Mouse (Mus musculus) heart, embryonic 14.5 days (tissue): Measurements from ENCODE around the gene Bmt2. TPM values are rescaled to one million over a fixed set of nuclear protein-coding genes. Genes with fewer than 3 reads are reported as not detected.

ENCODE experiments used
- ATAC-seq: fragments of 200-750 bp; cut with Nextera tagmentation; 2 replicates; pipeline ENCODE4 v1.8.0; 2017; ENCODE audit warnings: low read depth, moderate TSS enrichment; ENCODE audit not compliant: insufficient number of reproducible peaks, insufficient read depth, low FRiP score
- H3K27ac ChIP-seq, 2 experiments: fragments of 200-500 bp in 1 of 2; fragments of 300-500 bp in 1 of 2; sonication (generic) in 1 of 2; replicated peaks in 1 of 2; 2 replicates each; pipeline ENCODE4 v1.5.1; 2012 to 2014; ENCODE audit warnings: low read depth in 2 of 2, low read length in 2 of 2, control low read depth in 1 of 2, mild to moderate bottlenecking in 1 of 2, mixed read lengths in 1 of 2; ENCODE audit not compliant: control insufficient read depth in 1 of 2, insufficient read depth in 1 of 2
- H3K27me3 ChIP-seq: fragments of 300-500 bp; sonication (generic); 2 replicates; pipeline ENCODE4 v1.6.1; 2014; ENCODE audit warnings: mild to moderate bottlenecking, low read length, control low read depth; ENCODE audit not compliant: control insufficient read depth, insufficient read depth
- H3K36me3 ChIP-seq: fragments of 300-500 bp; sonication (generic); 2 replicates; pipeline ENCODE4 v1.6.1; 2014; ENCODE audit warnings: mild to moderate bottlenecking, control low read depth, low read length, mixed read lengths; ENCODE audit not compliant: control insufficient read depth, insufficient read depth
- H3K4me1 ChIP-seq, 2 experiments: fragments of 200-500 bp in 1 of 2; fragments of 300-500 bp in 1 of 2; sonication (generic) in 1 of 2; 2 replicates each; pipeline ENCODE4 v1.6.1; 2012 to 2014; ENCODE audit warnings: low read length in 2 of 2, control low read depth in 1 of 2, mixed read lengths in 1 of 2; ENCODE audit not compliant: control insufficient read depth in 2 of 2, insufficient read depth in 2 of 2
- H3K4me2 ChIP-seq: fragments of 300-500 bp; sonication (generic); 2 replicates; pipeline ENCODE4 v1.6.1; 2014; ENCODE audit warnings: mild to moderate bottlenecking, low read length
- H3K4me3 ChIP-seq, 2 experiments: fragments of 200-500 bp in 1 of 2; fragments of 300-500 bp in 1 of 2; sonication (generic) in 1 of 2; 2 replicates each; pipeline ENCODE4 v1.5.1; 2012 to 2014; ENCODE audit warnings: low read length in 2 of 2, mild to moderate bottlenecking in 2 of 2, control low read depth in 1 of 2, low read depth in 1 of 2, moderate library complexity in 1 of 2; ENCODE audit not compliant: control insufficient read depth in 1 of 2, insufficient read depth in 1 of 2
- H3K9ac ChIP-seq: fragments of 300-500 bp; sonication (generic); 2 replicates; pipeline ENCODE4 v1.6.1; 2014; ENCODE audit warnings: mild to moderate bottlenecking, low read length
- H3K9me3 ChIP-seq: fragments of 300-500 bp; sonication (generic); 2 replicates; pipeline ENCODE4 v1.6.1; 2016; ENCODE audit warnings: low read length, control low read depth; ENCODE audit not compliant: control insufficient read depth
- WGBS: fragments of 180-500 bp; shearing (Covaris S2); extraction: QIAGEN DNeasy Blood & Tissue Kit; methylation state at CpG from one replicate; pipeline ENCODE4 v1.1.7; 2014; 5-methylcytosine and 5-hydroxymethylcytosine counted together
- polyA plus RNA-seq: library from polyadenylated mRNA; unstranded; fragments of >200 nt; fragmentation: Nextera tagmentation; extraction: Ambion mirVana; gene quantifications from 2 replicates; pipeline ENCODE4 v1.2.1, GENCODE M21; 2014

Bmt2 gene
- polyA plus RNA-seq, 1 experiment from 2014 or later = 23.4 TPM

DNA sequence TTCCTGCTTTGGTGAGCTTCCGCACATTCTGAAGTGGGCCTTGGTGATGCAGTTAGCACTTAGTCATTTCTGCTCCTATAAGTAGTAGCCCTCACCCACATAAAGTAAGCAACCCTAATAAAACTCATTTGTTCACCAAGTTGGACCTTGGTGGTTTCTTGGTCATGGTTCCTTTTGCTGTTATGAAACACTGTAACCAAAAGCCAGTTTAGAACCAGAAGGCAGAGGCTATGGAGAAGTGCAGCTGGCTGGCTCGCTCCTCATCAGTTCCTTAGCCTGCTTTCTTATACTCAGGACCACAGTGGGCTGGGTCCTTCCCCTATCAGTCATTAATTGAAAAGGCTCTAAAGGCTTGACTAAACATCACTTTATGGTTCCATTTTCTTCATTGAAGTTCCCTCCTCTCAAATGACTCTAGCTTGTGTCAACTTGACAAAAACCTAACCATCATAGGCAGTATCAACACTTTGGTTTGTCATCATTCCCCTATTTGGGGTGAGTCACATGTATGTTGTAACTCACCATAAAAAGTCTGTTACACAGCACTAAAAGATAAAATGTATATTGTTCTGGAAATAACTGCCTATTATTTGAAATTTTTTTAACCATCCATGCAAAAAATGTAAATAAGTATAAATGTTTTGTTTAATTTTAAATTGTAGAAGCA, 6.3 kb upstream of the Bmt2 start:
- H3K9ac ChIP-seq = no peak overlapping the region
- ATAC-seq = no peak
- H3K36me3 ChIP-seq = no peaks in the 10 kb centered on the region
- H3K4me3 ChIP-seq = no peak overlapping the region
- no peaks in the 10 kb centered on the region for H3K4me1 ChIP-seq
- H3K4me2 ChIP-seq = no peak overlapping the region
- H3K9me3 ChIP-seq = no peaks in the 10 kb centered on the region
- H3K27me3 ChIP-seq = no peaks in the 10 kb centered on the region
- 93% methylated on average over 2 of the region's 2 CpGs for WGBS
- no peak overlapping the region for H3K27ac ChIP-seq

DNA sequence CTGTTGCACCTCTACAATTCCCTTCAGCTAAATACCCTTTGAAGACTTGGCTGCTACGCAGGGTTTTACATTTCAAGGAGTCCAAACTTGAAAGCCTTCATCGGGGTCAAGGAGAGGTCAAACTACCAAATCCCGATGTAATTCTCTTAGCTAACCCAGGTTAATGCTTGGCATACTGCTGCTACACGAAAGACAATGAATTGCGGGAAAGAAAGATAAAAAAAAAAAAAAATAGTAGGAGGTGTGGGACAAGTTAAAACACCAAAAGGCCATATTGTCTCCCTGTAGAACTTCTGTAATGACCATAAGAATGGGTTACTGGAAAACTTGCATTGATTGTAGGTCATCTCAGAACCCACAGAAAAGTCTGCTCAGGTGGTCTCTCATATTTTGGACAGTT, 583 bp upstream of the Bmt2 start:
- Histone ChIP-seq H3K4me3 (peak overlapping the region; percentile 55 to 83), H3K36me3 (no peaks in the 10 kb centered on the region), H3K27ac (peak overlapping the region; percentile 43 to 94; a peak in 3 of 4 replicates), H3K27me3 (no peaks in the 10 kb centered on the region), H3K4me2 (peak overlapping the region; percentile 78), H3K4me1 (peaks cover 2 to 10% of the 10 kb centered on the region in 2 experiments; a peak in 3 of 4 replicates), H3K9ac (peak overlapping the region; percentile 62), H3K9me3 (no peaks in the 10 kb centered on the region)
- WGBS = 23% methylated on average over 5 of the region's 5 CpGs
- no peak for ATAC-seq

DNA sequence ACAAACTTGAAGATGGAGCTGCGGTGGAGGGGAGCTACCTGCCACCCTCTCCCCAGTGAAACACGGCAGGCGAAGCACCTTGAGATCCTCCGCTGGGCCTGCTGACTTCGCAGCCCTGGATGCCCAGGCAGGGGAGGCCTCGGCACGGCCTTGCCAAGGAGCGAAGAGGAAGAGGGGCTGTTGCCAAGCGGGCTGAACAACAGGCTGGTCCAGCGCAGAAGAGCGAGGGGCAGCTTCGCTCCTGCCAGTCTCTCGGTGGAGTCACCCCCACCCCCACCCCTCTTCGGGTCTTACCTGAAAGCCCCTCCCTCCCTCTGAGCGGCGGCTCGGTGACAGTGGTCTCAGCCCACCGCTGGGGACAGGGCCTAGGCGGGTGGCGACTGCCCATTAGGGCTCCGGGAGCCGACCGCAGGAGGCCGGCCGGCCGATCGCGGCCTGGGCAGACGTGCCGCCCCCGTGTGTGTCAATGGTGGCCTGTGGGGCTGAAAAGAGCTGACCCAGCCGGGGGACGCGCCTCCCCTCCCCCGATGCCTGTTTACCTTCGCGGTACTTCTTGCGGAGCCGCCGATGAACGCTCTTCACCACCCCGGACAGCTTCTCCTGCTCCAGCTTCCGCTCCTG, 515 bp downstream of the Bmt2 start:
- Histone ChIP-seq H3K27ac (peak overlapping the region; percentile 83 to 94), H3K4me1 (peaks cover 2 to 10% of the 10 kb centered on the region in 2 experiments; a peak in 3 of 4 replicates), H3K4me2 (peak overlapping the region; percentile 78), H3K9me3 (no peaks in the 10 kb centered on the region), H3K9ac (peak overlapping the region; percentile 95), H3K36me3 (no peaks in the 10 kb centered on the region), H3K27me3 (no peaks in the 10 kb centered on the region), H3K4me3 (peak overlapping the region; percentile 70 to 83)
- WGBS = 1% methylated on average over 30 of the region's 43 CpGs
- ATAC-seq = peak; percentile 72

DNA sequence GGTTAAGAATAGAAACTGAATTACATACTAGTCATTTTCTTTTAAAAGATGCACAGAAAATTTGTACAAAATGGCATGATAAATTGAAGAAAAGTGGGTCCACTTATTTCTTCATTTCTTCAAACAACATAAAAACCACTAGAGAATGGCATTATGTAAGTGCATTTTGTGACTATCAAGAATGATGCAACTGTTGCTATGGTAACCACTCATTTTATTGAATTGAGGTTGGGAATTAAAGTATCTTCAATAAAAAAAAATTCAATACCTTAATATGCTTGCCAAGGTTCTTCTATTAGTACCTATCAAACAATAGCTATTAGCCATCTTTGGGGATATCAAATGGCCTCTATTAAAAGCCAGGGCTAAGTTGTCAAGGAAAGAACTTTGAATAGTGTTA, 1.6 kb downstream of the Bmt2 start:
- ATAC-seq = no peak
- Histone ChIP-seq H3K9me3 (no peaks in the 10 kb centered on the region), H3K4me1 (peaks cover 2 to 10% of the 10 kb centered on the region in 2 experiments; a peak in 3 of 4 replicates), H3K36me3 (no peaks in the 10 kb centered on the region), H3K4me2 (peak overlapping the region; percentile 78), H3K27ac (no peak overlapping the region), H3K4me3 (peak overlapping the region in 1 of 2 experiments; percentile 83; a peak in 2 of 4 replicates), H3K27me3 (no peaks in the 10 kb centered on the region), H3K9ac (peak overlapping the region; percentile 95; the same call in 1 of the 2 replicates)

DNA sequence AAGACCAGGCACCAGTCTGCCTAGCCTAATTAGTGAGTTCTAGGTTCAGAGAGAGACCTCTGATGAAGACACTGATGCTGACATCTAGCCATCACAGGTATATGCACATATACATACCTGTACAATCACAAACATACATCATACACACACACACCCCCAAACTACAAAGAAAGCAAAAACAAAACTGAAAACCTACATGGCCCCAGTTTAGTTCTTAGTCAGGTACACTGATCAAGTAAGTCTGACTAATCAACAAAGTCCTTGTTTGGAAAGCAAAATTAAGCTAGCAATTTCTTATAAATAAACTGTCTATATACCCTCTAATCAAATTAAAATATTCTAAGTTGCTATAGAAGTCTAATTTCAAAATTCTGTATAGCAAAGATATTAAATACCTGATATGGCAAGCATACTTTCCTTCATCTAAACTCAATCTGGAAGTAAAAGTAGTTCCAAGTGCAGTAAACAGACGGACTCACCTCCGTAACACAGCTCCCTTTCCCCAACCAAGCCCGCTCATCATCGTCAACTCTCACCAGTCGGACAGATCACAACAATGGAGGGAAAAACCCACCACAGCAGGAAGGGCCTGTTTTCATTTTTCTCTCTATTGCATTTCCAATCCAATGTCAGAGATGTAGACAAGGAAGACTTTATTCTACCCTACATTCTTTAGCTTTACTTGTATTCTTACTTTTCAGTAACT, 3.0 kb downstream of the Bmt2 start:
- Histone ChIP-seq H3K36me3 (no peaks in the 10 kb centered on the region), H3K27me3 (no peaks in the 10 kb centered on the region), H3K4me1 (peaks cover 2 to 10% of the 10 kb centered on the region in 2 experiments; a peak in 3 of 4 replicates), H3K9ac (no peak overlapping the region), H3K27ac (no peak overlapping the region), H3K4me2 (no peak overlapping the region), H3K9me3 (no peaks in the 10 kb centered on the region), H3K4me3 (no peak overlapping the region)
- WGBS = 83% methylated on average over 5 of the region's 5 CpGs
- ATAC-seq = no peak

DNA sequence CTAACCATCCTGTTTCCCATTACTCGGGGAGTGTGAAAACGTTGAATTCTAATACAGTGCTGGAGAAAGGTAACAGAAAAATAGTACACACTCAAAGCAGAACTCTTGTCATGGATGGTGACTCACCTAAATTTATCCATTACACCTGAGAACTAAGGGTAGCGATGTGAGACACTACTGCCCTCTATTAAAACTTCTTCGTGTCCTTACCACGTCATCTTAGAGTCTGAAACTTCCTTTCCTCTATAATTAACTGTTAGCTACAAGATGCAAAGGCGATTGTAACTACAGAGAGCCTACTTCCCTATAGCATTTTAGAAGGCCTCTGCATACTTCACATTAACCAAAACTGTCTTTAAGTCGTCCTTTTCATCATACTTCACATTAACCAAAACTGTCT, 12.1 kb downstream of the Bmt2 start:
- H3K4me3 ChIP-seq = no peak overlapping the region
- no peaks in the 10 kb centered on the region for H3K4me1 ChIP-seq
- H3K27ac ChIP-seq = no peak overlapping the region
- H3K36me3 ChIP-seq = peaks cover 29% of the 10 kb centered on the region
- no peaks in the 10 kb centered on the region for H3K27me3 ChIP-seq
- no peaks in the 10 kb centered on the region for H3K9me3 ChIP-seq
- H3K4me2 ChIP-seq = no peak overlapping the region
- 80% methylated on average over 7 of the region's 7 CpGs for WGBS
- no peak for ATAC-seq
- H3K9ac ChIP-seq = no peak overlapping the region

DNA sequence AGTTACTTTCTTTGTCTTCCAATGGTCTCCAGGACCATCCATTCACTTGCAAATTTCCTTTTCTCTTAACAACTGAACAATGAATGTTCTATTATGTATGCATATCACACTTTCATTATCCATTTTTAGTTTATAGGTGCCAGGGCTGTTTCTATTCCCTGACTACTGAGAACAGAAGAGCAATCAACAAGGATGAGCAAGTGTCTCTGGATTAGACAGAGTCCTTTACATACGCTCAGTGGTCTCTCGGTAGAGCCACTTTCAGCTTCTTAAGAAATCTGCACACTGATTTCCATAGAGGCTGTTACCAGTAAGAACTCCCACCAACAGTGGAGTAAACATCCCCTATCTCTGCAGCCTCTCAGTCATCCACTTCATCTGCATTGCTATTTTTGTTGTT, 19.8 kb downstream of the Bmt2 start:
- ATAC-seq = no peak
- Histone ChIP-seq H3K27ac (no peak overlapping the region), H3K4me1 (no peaks in the 10 kb centered on the region), H3K4me3 (no peak overlapping the region), H3K36me3 (peaks cover 34% of the 10 kb centered on the region), H3K9me3 (no peaks in the 10 kb centered on the region), H3K27me3 (no peaks in the 10 kb centered on the region), H3K4me2 (no peak overlapping the region), H3K9ac (no peak overlapping the region)
- 85% methylated on average over 2 of the region's 2 CpGs for WGBS
